Mouse (Mus musculus): Measurements from ENCODE around the gene Hmgcs2. TPM values are rescaled to one million over a fixed set of nuclear protein-coding genes. Genes with fewer than 3 reads are reported as not detected.

Gene Hmgcs2
- polyA plus RNA-seq, 1 experiment from 2014 or later = 754 TPM

- Histone ChIP-seq H3K9me3 (ENCODE audit: control insufficient read depth) (no peaks in the 10 kb centered on the region), H3K4me3 (ENCODE audit: low read depth, low read length) (no peak overlapping the region), H3K27me3 (replicated peaks; ENCODE audit: control insufficient read depth, insufficient read depth, low read length) (no peaks in the 10 kb centered on the region), H3K4me1 (replicated peaks; ENCODE audit: control insufficient read depth, insufficient read depth, low read length) (peaks cover 12% of the 10 kb centered on the region; the same call in 1 of the 2 replicates), H3K4me2 (replicated peaks; ENCODE audit: low read depth) (no peak overlapping the region), H3K9ac (ENCODE audit: low read depth, low read length) (no peak overlapping the region), H3K27ac (ENCODE audit: low read depth, low read length) (peak overlapping the region; percentile 73; the same call in 1 of the 2 replicates), H3K36me3 (ENCODE audit: control insufficient read depth, insufficient read depth) (no peaks in the 10 kb centered on the region)
- TF ChIP-seq CTCF (IDR thresholded peaks at IDR 0.05; ENCODE audit: low read depth) = peak; percentile 65
- ATAC-seq = peak; percentile 58
- 65% methylated on average over 8 of the region's 8 CpGs for WGBS
Observed at GRCm38 (mm10) chr3:98254656-98255583, 25.3 kb upstream of the Hmgcs2 start.

DNA sequence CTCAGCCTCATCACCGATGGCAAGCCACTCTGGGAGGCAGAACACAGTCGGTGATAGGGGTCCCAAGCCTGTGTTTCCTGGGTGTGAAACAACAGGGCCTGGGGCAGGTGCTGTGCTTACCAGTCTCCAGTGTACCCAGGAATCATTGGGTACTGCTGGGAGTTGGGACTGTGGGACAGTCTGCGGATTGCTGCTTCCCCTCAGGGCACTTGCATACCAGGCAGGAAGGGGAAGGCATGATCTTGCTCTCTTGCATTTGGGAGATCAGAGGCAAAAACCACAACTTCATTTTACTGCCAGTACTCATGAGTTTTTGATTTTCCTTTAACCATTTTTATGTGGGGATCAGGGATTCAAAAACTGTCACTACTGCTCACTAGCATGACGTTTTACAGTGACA, 21.5 kb upstream of the Hmgcs2 start:
- WGBS = 92% methylated on average over 4 of the region's 4 CpGs
- Histone ChIP-seq H3K36me3 (ENCODE audit: control insufficient read depth, insufficient read depth) (no peaks in the 10 kb centered on the region), H3K4me1 (replicated peaks; ENCODE audit: control insufficient read depth, insufficient read depth, low read length) (peaks cover 16% of the 10 kb centered on the region), H3K4me3 (ENCODE audit: low read depth, low read length) (no peak overlapping the region), H3K9me3 (ENCODE audit: control insufficient read depth) (no peaks in the 10 kb centered on the region), H3K27me3 (replicated peaks; ENCODE audit: control insufficient read depth, insufficient read depth, low read length) (no peaks in the 10 kb centered on the region), H3K27ac (ENCODE audit: low read depth, low read length) (peak overlapping the region; percentile 83; the same call in 1 of the 2 replicates), H3K9ac (ENCODE audit: low read depth, low read length) (no peak overlapping the region), H3K4me2 (replicated peaks; ENCODE audit: low read depth) (no peak overlapping the region)
- no peak for ATAC-seq
- no peak for TF ChIP-seq CTCF (IDR thresholded peaks at IDR 0.05; ENCODE audit: low read depth)

DNA sequence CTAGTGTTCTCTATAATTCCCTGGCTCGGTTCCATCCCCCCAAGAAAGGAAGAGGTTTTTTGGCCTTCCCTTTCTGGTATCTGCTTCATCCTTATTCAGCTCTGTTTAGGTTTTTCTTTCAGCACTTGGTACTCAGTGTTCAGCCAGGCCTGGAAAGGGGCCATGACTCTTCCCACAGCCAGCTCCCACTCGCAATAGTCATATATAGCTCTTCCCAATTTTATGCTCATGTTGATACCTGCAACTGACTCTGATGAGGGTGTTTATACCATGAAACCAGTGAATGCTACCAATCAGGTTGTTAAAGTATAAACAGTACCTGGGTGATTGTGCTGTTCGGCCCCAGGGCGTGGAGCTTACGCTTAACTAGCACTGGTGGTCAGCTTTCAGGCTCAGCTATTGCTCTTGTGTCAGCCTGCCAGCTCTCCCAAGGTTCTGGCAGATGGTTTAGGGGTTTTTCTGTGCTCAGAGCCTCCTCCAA, 20.9 kb upstream of the Hmgcs2 start:
- Histone ChIP-seq H3K4me2 (replicated peaks; ENCODE audit: low read depth) (0 out of 2 replicates have a peak overlapping the region, but pooled peaks have one; percentile 17), H3K36me3 (ENCODE audit: control insufficient read depth, insufficient read depth) (no peaks in the 10 kb centered on the region), H3K4me3 (ENCODE audit: low read depth, low read length) (no peak overlapping the region), H3K27me3 (replicated peaks; ENCODE audit: control insufficient read depth, insufficient read depth, low read length) (no peaks in the 10 kb centered on the region), H3K27ac (ENCODE audit: low read depth, low read length) (peak overlapping the region; percentile 83), H3K9me3 (ENCODE audit: control insufficient read depth) (no peaks in the 10 kb centered on the region), H3K9ac (ENCODE audit: low read depth, low read length) (no peak overlapping the region), H3K4me1 (replicated peaks; ENCODE audit: control insufficient read depth, insufficient read depth, low read length) (peaks cover 12% of the 10 kb centered on the region)
- 44% methylated on average over 5 of the region's 5 CpGs for WGBS
- no peak for ATAC-seq
- no peak for TF ChIP-seq CTCF (IDR thresholded peaks at IDR 0.05; ENCODE audit: low read depth)

DNA sequence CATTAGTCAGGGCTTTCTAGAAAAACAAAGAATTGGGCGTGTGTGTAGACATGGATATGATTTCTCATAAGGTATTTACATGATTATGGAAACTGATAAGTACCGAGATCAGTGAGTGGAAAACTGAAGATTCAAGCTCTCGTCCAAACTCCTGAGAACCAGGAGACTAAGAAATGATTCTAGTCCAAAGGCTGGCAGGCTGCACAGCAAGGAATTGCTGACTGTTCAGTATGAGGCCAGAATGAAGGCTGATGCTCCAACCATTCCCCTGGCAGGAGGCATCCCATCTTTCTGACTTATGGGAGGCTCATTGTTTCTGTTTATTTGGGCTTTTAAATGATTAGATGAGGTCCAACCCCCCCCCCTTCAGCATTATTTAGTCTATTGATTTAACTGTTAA, 19.7 kb upstream of the Hmgcs2 start:
- Histone ChIP-seq H3K9ac (ENCODE audit: low read depth, low read length) (no peak overlapping the region), H3K4me1 (replicated peaks; ENCODE audit: control insufficient read depth, insufficient read depth, low read length) (peaks cover 10% of the 10 kb centered on the region), H3K27me3 (replicated peaks; ENCODE audit: control insufficient read depth, insufficient read depth, low read length) (no peaks in the 10 kb centered on the region), H3K36me3 (ENCODE audit: control insufficient read depth, insufficient read depth) (no peaks in the 10 kb centered on the region), H3K4me3 (ENCODE audit: low read depth, low read length) (no peak overlapping the region), H3K4me2 (replicated peaks; ENCODE audit: low read depth) (no peak overlapping the region), H3K27ac (ENCODE audit: low read depth, low read length) (peak overlapping the region; percentile 41; the same call in 1 of the 2 replicates), H3K9me3 (ENCODE audit: control insufficient read depth) (no peaks in the 10 kb centered on the region)
- no peak for TF ChIP-seq CTCF (IDR thresholded peaks at IDR 0.05; ENCODE audit: low read depth)
- 41% methylated on average over 3 of the region's 3 CpGs for WGBS
- ATAC-seq = no peak

DNA sequence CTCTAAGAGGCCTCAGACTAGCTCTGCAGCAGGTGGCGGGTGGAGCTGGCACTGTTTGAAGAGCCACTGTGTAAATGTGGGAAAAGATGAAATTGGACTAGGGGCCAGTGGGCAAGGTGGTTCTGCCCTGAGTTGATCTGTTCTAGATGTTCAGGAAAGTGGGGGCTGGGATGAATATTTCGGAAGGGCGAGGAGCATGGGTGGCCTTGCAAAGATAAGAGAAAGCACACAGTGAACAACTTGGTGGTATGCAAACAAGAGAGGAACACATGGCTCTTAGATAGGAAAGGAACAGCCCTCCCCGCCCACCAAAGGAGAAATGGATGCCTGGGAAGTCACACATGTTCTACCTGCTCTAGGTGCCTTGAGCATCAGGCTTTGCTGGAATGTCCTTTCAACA, 18.8 kb upstream of the Hmgcs2 start:
- ATAC-seq = peak; percentile 48
- H3K9ac ChIP-seq (ENCODE audit: low read depth, low read length) = no peak overlapping the region
- peak overlapping the region; percentile 79 for H3K27ac ChIP-seq (ENCODE audit: low read depth, low read length)
- no peaks in the 10 kb centered on the region for H3K9me3 ChIP-seq (ENCODE audit: control insufficient read depth)
- WGBS = 46% methylated on average over 4 of the region's 4 CpGs
- peaks cover 16% of the 10 kb centered on the region for H3K4me1 ChIP-seq (replicated peaks; ENCODE audit: control insufficient read depth, insufficient read depth, low read length)
- H3K36me3 ChIP-seq (ENCODE audit: control insufficient read depth, insufficient read depth) = no peaks in the 10 kb centered on the region
- no peak overlapping the region for H3K4me3 ChIP-seq (ENCODE audit: low read depth, low read length)
- H3K27me3 ChIP-seq (replicated peaks; ENCODE audit: control insufficient read depth, insufficient read depth, low read length) = no peaks in the 10 kb centered on the region
- no peak for TF ChIP-seq CTCF (IDR thresholded peaks at IDR 0.05; ENCODE audit: low read depth)
- H3K4me2 ChIP-seq (replicated peaks; ENCODE audit: low read depth) = no peak overlapping the region

DNA sequence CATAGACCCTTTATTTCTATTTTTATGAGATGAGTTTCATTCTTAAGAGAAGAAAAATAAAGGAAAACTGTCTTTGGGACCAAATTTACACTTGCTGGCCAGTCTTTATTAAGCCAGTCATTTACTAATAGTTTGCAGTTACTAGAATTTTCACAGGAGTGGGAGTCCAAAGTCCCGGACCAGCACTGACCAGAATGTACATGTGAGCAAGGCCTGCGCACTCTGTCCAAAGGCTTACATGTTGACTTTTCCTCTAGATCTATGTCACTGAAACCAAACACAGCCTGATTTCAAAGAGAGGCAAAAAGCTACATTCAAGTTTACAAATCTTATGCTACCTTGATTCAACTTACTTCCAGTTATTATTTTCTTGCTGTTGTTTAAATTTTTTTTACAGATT, 18.1 kb upstream of the Hmgcs2 start:
- Histone ChIP-seq H3K9me3 (ENCODE audit: control insufficient read depth) (no peaks in the 10 kb centered on the region), H3K4me2 (replicated peaks; ENCODE audit: low read depth) (no peak overlapping the region), H3K9ac (ENCODE audit: low read depth, low read length) (no peak overlapping the region), H3K4me3 (ENCODE audit: low read depth, low read length) (no peak overlapping the region), H3K36me3 (ENCODE audit: control insufficient read depth, insufficient read depth) (no peaks in the 10 kb centered on the region), H3K27ac (ENCODE audit: low read depth, low read length) (peak overlapping the region; percentile 79), H3K27me3 (replicated peaks; ENCODE audit: control insufficient read depth, insufficient read depth, low read length) (no peaks in the 10 kb centered on the region), H3K4me1 (replicated peaks; ENCODE audit: control insufficient read depth, insufficient read depth, low read length) (peaks cover 16% of the 10 kb centered on the region)
- WGBS = 64% methylated on average over 2 of the region's 2 CpGs
- TF ChIP-seq CTCF (IDR thresholded peaks at IDR 0.05; ENCODE audit: low read depth) = no peak
- ATAC-seq = peak; percentile 66

All from intestine, postnatal 0 days (tissue).